Mouse (Mus musculus): ENCODE measurements around the gene Elk3.
"Not testable (repeated sequence)": the region's sequence is repeated elsewhere in the genome, so short reads cannot be mapped to it uniquely, and the experiment has no call there.

Gene Elk3

GRCm38 (mm10) chr10:93310721-93311411 is at the start of gene Elk3:
Elk3 (minus strand) TSS chr10:93311135.
- peak; percentile 82 for DNase-seq

- DNase-seq: no peak
Observed at GRCm38 (mm10) chr10:93360623-93361022, 49.7 kb upstream of the Elk3 start.

GRCm38 (mm10) chr10:93360190-93360589 is 49.3 kb upstream of the Elk3 start:
- not testable (repeated sequence) for DNase-seq

GRCm38 (mm10) chr10:93359339-93359863 is 48.5 kb upstream of the Elk3 start:
- DNase-seq: no peak

- no peak for DNase-seq
Observed at GRCm38 (mm10) chr10:93358878-93359277, 47.9 kb upstream of the Elk3 start.

GRCm38 (mm10) chr10:93357162-93357561 is 46.2 kb upstream of the Elk3 start:
- no peak for DNase-seq

- no peak for DNase-seq
Observed at GRCm38 (mm10) chr10:93356122-93356521, 45.2 kb upstream of the Elk3 start.

GRCm38 (mm10) chr10:93355276-93355927 is 44.5 kb upstream of the Elk3 start:
- peak; percentile 26 for DNase-seq

- DNase-seq: no peak
Observed at GRCm38 (mm10) chr10:93353545-93354326, 42.8 kb upstream of the Elk3 start.

- no peak for DNase-seq
Observed at GRCm38 (mm10) chr10:93347918-93348505, 37.1 kb upstream of the Elk3 start.

GRCm38 (mm10) chr10:93347387-93347786 is 36.5 kb upstream of the Elk3 start:
- no peak for DNase-seq

GRCm38 (mm10) chr10:93346208-93346936 is 35.4 kb upstream of the Elk3 start:
- no peak for DNase-seq

GRCm38 (mm10) chr10:93345497-93345896 is 34.6 kb upstream of the Elk3 start:
- no peak for DNase-seq

- DNase-seq: no peak
Observed at GRCm38 (mm10) chr10:93343469-93343868, 32.5 kb upstream of the Elk3 start.

- DNase-seq: no peak
Observed at GRCm38 (mm10) chr10:93342986-93343385, 32.1 kb upstream of the Elk3 start.

GRCm38 (mm10) chr10:93338526-93338925 is 27.6 kb upstream of the Elk3 start:
- no peak for DNase-seq

- no peak for DNase-seq
Observed at GRCm38 (mm10) chr10:93336462-93336931, 25.6 kb upstream of the Elk3 start.

GRCm38 (mm10) chr10:93335828-93336461 is 25.0 kb upstream of the Elk3 start:
- peak; percentile 30 for DNase-seq

- no peak for DNase-seq
Observed at GRCm38 (mm10) chr10:93335001-93335400, 24.1 kb upstream of the Elk3 start.

- DNase-seq: no peak
Observed at GRCm38 (mm10) chr10:93333239-93333638, 22.3 kb upstream of the Elk3 start.

GRCm38 (mm10) chr10:93332261-93332809 is 21.4 kb upstream of the Elk3 start:
- no peak for DNase-seq
